Mouse (Mus musculus) spleen, embryonic (tissue): ENCODE data around the gene Pik3r1.

ENCODE experiments used
- CTCF ChIA-PET: fragments of 350-600 bp; sonication (Branson Sonifier 250); formaldehyde crosslinking; loops from one replicate; lab custom pipeline; 2022; lab: Charles Lee

The Pik3r1 gene

GRCm38 (mm10) chr13:101767013-101767808 lies 806 bp downstream of the Pik3r1 start:
- CTCF ChIA-PET = interaction anchor here (1.4 kb wide), 1 partner anchor 31 kb away, joined by 5 read pairs; no protein-coding TSS in a partner anchor

DNA sequence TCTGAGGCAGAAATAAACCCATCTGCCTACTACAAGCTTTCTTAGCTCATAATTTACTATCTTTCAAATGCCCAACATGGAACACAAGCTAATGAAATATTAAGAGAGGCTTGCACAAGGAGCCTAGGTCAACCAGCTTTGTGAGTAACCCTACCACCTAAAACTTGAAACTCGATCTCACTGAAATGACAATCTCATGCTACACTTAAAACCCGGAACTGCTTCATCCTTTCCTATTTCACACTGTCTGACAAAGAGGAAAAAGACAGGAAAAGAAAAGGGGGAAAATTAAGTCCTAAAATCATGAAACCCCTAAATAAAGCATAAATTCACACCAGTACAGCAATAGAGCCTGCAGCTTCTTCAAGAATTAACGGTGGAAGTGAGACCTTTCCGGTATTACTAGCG lies 1.4 kb downstream of the Pik3r1 start:
- CTCF ChIA-PET = no interaction called here

- CTCF ChIA-PET = interaction anchor here (0.5 kb wide), 1 partner anchor 14 kb away, joined by 4 read pairs; no protein-coding TSS in a partner anchor
These were observed 2.0 kb downstream of the Pik3r1 start for GRCm38 (mm10) chr13:101765976-101766375.

- CTCF ChIA-PET = interaction anchor here (0.7 kb wide), 1 partner anchor 106 kb away, joined by 4 read pairs; no protein-coding TSS in a partner anchor
These were observed 3.9 kb downstream of the Pik3r1 start for GRCm38 (mm10) chr13:101764111-101764510.

DNA sequence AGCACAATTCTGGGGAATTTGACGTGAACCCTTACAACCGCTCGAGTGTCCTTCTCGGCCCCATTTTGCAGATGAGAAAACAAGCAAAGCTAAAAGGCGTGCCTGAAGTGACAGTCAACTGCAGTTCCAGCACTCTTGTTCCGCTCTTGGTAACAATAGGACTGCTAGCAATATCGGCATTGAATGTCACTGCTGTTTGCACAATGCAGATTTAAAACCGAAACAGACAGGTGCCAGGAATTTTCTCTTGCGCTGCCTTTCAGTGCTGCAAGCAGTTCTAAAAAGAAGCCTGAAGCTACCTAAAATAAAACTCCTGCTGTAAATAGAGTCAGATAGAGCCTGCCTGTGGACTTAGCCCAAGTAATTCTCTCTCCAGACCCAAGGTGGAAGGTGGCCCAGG lies 4.3 kb downstream of the Pik3r1 start:
- CTCF ChIA-PET = no interaction called here

DNA sequence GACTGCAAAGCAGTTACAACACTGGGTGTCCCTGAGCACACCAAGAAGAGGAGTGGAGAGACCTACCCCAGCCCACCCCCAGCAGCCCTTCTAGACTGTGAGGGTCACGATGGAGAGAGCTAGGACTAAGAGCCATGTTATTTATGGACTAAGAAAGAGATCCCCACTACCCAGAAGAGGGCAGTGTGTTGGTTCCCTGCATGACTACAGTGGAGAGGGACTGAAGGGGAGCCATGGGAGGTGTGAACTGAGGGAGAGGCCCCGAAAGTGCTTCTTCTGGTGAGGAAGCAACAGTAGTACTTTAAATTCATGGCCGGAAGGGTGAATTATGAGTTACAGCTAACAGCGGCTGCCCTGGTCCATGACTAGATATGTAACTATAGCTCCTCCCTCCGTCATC lies 4.9 kb downstream of the Pik3r1 start:
- CTCF ChIA-PET = no interaction called here

- CTCF ChIA-PET = no interaction called here
These were observed 6.4 kb downstream of the Pik3r1 start for GRCm38 (mm10) chr13:101761617-101762016.

DNA sequence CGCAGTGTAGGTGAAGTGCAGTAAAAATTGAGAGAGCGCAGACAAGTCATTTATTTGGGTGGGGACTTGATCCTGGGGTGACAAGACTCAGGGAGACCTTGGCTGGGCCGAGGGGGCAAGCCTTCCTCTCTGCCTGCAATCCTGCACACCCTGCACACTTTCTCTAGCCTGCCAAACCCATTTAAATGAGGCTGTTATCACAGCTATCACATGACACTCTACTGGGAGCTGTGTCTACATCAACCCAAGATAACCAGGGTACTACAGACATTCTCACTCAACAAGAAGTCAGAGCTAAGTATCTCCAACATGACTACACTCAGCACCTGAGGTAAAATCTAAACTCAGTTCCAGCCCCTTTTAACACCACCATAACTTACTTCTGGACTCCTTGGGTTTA lies 7.1 kb downstream of the Pik3r1 start:
- CTCF ChIA-PET = no interaction called here

- CTCF ChIA-PET = interaction anchor here (0.6 to 1.1 kb wide), 4 partner anchors 18 to 65 kb away, joined by 3 to 10 read pairs (median 7); no protein-coding TSS in a partner anchor
These were observed 7.9 kb downstream of the Pik3r1 start for GRCm38 (mm10) chr13:101760001-101760687.

DNA sequence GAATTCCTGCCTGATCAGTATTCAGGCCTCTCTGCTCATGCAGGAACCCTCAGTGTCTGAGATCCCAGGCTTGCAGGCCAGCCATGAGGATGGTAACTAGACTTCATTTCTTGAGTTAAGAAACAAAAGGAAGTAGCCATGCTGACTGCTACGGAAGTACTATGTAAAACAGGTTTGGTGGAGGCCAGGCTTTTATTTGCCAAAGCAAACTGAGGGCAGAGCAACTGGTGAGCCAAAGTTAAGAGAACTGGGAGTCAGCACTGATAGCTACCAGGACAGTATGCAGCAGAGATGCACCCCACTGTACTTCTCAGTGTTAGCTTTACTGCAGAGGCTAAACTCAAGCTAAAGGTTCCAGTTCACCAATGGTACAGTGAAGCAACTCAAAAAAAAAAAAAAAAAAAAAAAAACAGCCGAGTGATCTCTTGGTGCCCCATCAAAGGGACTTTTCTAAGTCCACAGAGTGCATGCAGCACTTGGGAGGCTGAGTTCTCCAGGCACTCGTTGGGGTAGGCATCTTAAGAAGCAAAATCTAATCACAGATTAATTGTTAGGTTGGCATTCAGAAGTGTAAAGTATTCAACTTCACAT lies 8.6 kb downstream of the Pik3r1 start:
- CTCF ChIA-PET = interaction anchor here (0.6 to 1.1 kb wide), 2 partner anchors 17 to 23 kb away, joined by 3 to 10 read pairs; no protein-coding TSS in a partner anchor

DNA sequence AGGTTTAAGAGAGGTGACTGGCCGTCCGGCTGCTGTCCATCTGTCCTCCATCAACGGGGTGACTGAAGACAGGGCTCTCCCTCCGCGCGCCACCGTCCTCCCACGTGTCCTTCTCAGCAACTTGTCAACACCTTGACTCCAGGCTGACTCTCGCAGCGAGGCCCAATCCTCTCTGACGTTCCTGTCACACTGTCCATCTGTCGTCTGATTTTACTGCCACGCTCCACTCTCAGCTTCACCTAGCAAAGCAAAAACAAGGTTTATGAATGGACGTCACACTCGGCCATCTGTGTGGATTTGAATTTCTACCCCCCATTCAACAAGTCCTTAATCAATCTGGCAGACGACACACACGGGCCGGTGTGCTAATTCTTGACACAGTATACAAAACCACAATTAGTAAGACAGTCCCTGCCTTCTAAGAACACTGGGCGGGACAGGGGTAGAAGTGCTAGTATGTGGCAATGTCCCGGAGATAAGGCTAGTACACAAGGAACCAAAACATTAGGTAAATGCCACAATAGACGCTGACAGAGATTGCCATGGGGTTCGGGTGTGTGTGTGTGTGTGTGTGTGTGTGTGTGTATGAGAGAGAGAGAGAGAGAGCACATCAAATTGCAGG lies 10.1 kb downstream of the Pik3r1 start:
- CTCF ChIA-PET = no interaction called here

DNA sequence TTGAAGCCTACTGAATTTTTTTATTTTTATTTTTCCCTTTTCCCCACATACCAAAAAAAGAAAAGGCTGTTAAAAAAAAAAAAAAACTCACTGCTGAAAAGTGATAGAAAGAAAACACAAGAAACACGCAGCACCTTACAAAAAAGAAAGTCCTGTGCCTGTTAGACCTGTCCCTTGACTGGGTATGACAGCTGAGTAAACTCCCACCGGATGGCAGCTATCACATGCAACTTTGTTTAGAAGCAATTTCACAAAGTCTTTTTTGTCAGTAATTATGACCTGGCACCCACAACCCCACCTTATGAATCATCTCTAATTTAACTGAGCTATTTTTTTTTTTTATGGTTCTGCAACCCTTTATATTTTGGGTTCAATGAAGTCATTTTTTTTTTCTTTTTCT lies 12.8 kb downstream of the Pik3r1 start:
- CTCF ChIA-PET = interaction anchor here (0.6 kb wide), 1 partner anchor 12 kb away, joined by 10 read pairs; no protein-coding TSS in a partner anchor

GRCm38 (mm10) chr13:101753639-101754038 lies 14.4 kb downstream of the Pik3r1 start:
- CTCF ChIA-PET = no interaction called here

DNA sequence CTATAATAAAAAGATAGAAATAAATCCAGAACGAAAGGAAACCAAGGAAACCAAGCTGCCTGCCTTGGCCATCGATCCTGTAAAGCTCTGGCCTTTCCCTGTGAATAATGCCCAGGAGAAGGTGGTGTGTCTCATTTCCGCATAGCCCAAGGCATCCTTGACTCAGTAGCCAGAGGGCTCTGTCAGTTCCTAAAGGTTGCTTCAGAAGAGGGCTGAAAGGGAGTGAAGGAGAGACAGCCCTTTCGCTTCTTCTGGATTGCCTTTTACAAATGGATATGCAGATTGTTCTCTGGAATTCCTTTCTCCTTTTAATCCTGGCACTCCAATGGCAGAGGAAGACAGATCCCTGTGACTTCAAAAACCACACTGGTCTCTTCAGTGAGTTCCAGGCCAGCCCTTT lies 16.2 kb downstream of the Pik3r1 start:
- CTCF ChIA-PET = interaction anchor here (0.7 kb wide), 1 partner anchor 14 kb away, joined by 4 read pairs; no protein-coding TSS in a partner anchor

DNA sequence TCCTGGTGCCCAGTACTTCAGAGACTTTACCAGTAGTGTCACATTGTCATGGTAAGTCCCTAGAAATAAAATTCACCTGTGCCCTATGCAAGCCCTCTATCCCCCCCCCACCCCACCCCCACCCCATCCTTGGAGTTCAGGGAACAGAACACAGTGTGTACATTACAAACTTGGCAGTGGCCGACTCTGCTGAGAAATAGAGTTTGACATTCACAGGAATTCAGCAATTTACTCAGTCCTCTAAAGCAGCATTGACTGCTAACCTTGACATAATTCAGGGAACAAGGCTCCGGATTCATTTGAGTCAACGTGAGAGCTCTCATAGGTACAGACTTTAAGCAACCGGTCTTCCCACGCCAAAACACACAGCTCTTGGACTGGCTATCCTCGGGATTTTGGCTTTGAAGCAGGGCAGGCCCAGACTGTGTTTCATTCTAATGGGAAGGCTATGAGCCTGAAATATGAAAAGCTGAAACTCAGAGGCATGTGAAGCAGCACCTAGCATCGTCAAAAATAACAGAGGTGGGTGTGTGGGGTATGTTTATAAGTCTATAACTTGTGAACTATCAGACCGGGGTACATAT lies 21.9 kb downstream of the Pik3r1 start:
- CTCF ChIA-PET = no interaction called here

GRCm38 (mm10) chr13:101744943-101745342 lies 23.1 kb downstream of the Pik3r1 start:
- CTCF ChIA-PET = no interaction called here

DNA sequence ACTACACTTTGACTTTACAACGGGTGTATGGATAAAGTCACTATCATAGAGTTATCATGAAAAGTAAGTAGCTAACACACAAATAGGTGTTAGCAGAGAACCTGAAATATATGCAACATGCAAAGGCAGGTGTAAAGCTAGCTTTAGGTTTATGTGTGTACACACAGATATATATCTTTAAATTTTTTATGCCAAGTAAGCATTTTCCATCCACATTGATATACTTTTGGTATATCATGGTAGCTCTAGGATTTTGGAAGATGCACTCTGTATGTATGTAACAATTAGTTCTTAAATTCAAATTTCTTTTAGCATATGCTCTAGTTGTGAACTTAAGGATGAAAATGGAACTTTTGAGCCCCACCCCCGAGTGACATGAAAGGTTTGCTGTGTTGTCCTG lies 24.0 kb downstream of the Pik3r1 start:
- CTCF ChIA-PET = interaction anchor here (0.6 to 0.7 kb wide), 2 partner anchors 270 to 931 kb away, joined by 3 to 4 read pairs; no protein-coding TSS in a partner anchor

DNA sequence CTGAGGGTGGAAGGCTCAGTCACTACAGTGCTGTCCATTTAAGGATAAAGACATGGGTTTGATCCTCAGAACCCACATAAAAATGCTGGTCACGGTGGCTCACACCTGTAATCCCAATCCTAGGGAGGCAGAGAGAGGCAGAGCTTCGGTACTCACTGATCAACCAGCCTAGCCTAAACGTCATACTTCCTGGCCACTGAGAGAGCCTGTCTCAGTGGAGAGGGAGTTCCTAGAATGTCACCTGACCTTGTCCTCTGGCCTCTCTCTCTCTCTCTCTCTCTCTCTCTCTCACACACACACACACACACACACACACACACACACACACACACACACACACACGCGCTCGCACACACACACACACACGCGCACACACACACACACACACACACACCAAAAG lies 24.8 kb downstream of the Pik3r1 start:
- CTCF ChIA-PET = interaction anchor here (0.6 to 0.7 kb wide), 3 partner anchors 12 to 932 kb away, joined by 3 to 10 read pairs (median 4); no protein-coding TSS in a partner anchor

DNA sequence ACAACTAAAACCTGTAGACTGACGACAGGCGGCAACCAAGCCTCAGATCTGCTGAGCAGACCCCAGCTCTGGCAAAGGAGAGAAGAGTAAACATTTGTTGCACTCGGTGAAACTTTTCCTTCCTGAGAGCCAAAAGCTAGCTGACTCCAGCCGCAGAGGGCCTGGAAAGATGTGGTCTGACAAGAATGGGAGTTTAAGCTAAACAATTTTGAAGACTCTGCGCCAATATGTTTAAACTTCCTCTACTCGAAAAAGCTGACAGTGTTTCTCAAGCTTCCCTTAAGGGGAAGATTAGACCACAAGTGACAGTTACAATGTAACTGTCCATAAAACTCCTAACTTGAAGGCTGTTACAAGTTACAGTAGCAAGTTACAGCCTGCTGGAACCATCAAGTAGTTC lies 25.4 kb downstream of the Pik3r1 start:
- CTCF ChIA-PET = interaction anchor here (0.8 kb wide), 1 partner anchor 17 kb away, joined by 3 read pairs; no protein-coding TSS in a partner anchor

- CTCF ChIA-PET = interaction anchor here (0.6 kb wide), 1 partner anchor 604 kb away, joined by 3 read pairs; no protein-coding TSS in a partner anchor
These were observed 26.3 kb downstream of the Pik3r1 start for GRCm38 (mm10) chr13:101741530-101742309.
